Mouse (Mus musculus) bone marrow macrophage, adult 2 months (primary cell): ENCODE data around the gene Vpreb3. TPM values are rescaled to one million over a fixed set of nuclear protein-coding genes. Genes with fewer than 3 reads are reported as not detected.

Experiments
- H3K27ac ChIP-seq: 2 replicates; pipeline ENCODE4 v1.5.1; 2012; ENCODE audit warnings: low read depth, low read length; ENCODE audit not compliant: insufficient read depth
- H3K4me1 ChIP-seq: 2 replicates; pipeline ENCODE4 v1.6.1; 2012; ENCODE audit warnings: low read length; ENCODE audit not compliant: control insufficient read depth, insufficient read depth
- H3K4me3 ChIP-seq: 2 replicates; pipeline ENCODE4 v1.5.1; 2012; ENCODE audit warnings: mild to moderate bottlenecking, low read length, moderate library complexity; ENCODE audit not compliant: insufficient read depth
- CTCF ChIP-seq: IDR thresholded peaks from 2 replicates; pipeline ENCODE4 v1.5.1; 2012; ENCODE audit warnings: low read depth, mild to moderate bottlenecking, low read length, moderate library complexity
- POLR2A ChIP-seq: IDR thresholded peaks from 2 replicates; pipeline ENCODE4 v1.6.1; 2012; ENCODE audit warnings: mild to moderate bottlenecking, low read depth, low read length, borderline replicate concordance
- polyA plus RNA-seq: library from polyadenylated mRNA; stranded (reverse); fragments of >200 nt; gene quantifications from 2 replicates; pipeline ENCODE4 v1.2.4, GENCODE M21; 2012; ENCODE audit not compliant: missing spikeins, insufficient read depth, insufficient read length

Vpreb3 gene
- polyA plus RNA-seq, 1 experiment = not detected

GRCm38 (mm10) chr10:75906882-75907281 is 36.0 kb upstream of the Vpreb3 start:
- TF ChIP-seq CTCF (no peak), POLR2A (no peak)
- Histone ChIP-seq H3K4me3 (no peak overlapping the region), H3K27ac (no peak overlapping the region)

GRCm38 (mm10) chr10:75910698-75911097 is 32.2 kb upstream of the Vpreb3 start:
- Histone ChIP-seq H3K4me3 (no peak overlapping the region), H3K4me1 (no peaks in the 10 kb centered on the region), H3K27ac (no peak overlapping the region)
- TF ChIP-seq POLR2A (no peak), CTCF (no peak)

More at GRCm38 (mm10) chr10:75906882-75907281, 36.0 kb upstream of the Vpreb3 start:
- no peaks in the 10 kb centered on the region for H3K4me1 ChIP-seq

- Histone ChIP-seq H3K27ac (no peak overlapping the region), H3K4me1 (no peaks in the 10 kb centered on the region), H3K4me3 (no peak overlapping the region)
- TF ChIP-seq POLR2A = no peak
- TF ChIP-seq CTCF = no peak
Observed at GRCm38 (mm10) chr10:75913013-75913589, 29.8 kb upstream of the Vpreb3 start.

GRCm38 (mm10) chr10:75915557-75915956 is 27.3 kb upstream of the Vpreb3 start:
- TF ChIP-seq CTCF (no peak), POLR2A (no peak)
- Histone ChIP-seq H3K4me1 (peaks cover 14% of the 10 kb centered on the region), H3K4me3 (no peak overlapping the region), H3K27ac (no peak overlapping the region)

- H3K4me3 ChIP-seq = no peak overlapping the region
- H3K4me1 ChIP-seq = peaks cover 14% of the 10 kb centered on the region
- TF ChIP-seq POLR2A (no peak), CTCF (no peak)
- no peak overlapping the region for H3K27ac ChIP-seq
Observed at GRCm38 (mm10) chr10:75916840-75917239, 26.0 kb upstream of the Vpreb3 start.

- Histone ChIP-seq H3K4me1 (peaks cover 14% of the 10 kb centered on the region), H3K4me3 (no peak overlapping the region), H3K27ac (no peak overlapping the region)
- TF ChIP-seq CTCF = no peak
- TF ChIP-seq POLR2A = no peak
Observed at GRCm38 (mm10) chr10:75919026-75919425, 23.8 kb upstream of the Vpreb3 start.

GRCm38 (mm10) chr10:75921026-75921725 is 21.7 kb upstream of the Vpreb3 start, which contains the start of gene Smarcb1:
Gene Smarcb1 (minus strand): TSS chr10:75921617.
- Histone ChIP-seq H3K4me1 (peaks cover 14% of the 10 kb centered on the region), H3K4me3 (peak within 1 kb of the TSS; percentile 88), H3K27ac (peak within 1 kb of the TSS; percentile 66)
- TF ChIP-seq CTCF (no peak), POLR2A (no peak)

- peak overlapping the region; percentile 30; the same call in 1 of the 2 replicates for H3K27ac ChIP-seq
- no peak for TF ChIP-seq CTCF
- no peak for TF ChIP-seq POLR2A
- H3K4me1 ChIP-seq = peaks cover 14% of the 10 kb centered on the region
- H3K4me3 ChIP-seq = peak overlapping the region; percentile 88
Observed at GRCm38 (mm10) chr10:75921726-75922560, 20.9 kb upstream of the Vpreb3 start.

- H3K4me3 ChIP-seq = no peak overlapping the region
- peaks cover 6% of the 10 kb centered on the region; the same call in 1 of the 2 replicates for H3K4me1 ChIP-seq
- no peak overlapping the region for H3K27ac ChIP-seq
- TF ChIP-seq CTCF = no peak; the same call in 1 of the 2 replicates
- TF ChIP-seq POLR2A = no peak
Observed at GRCm38 (mm10) chr10:75924324-75924723, 18.5 kb upstream of the Vpreb3 start.

GRCm38 (mm10) chr10:75926396-75926795 is 16.5 kb upstream of the Vpreb3 start:
- Histone ChIP-seq H3K4me3 (no peak overlapping the region), H3K27ac (no peak overlapping the region), H3K4me1 (no peaks in the 10 kb centered on the region; the same call in 1 of the 2 replicates)
- TF ChIP-seq POLR2A (no peak), CTCF (no peak)
